Mouse (Mus musculus): ENCODE results near the gene Oog1. TPM values are rescaled to one million over a fixed set of nuclear protein-coding genes. Genes with fewer than 3 reads are reported as not detected.
"Not testable (repeated sequence)": the region's sequence is repeated elsewhere in the genome, so short reads cannot be mapped to it uniquely, and the experiment has no call there.

Gene Oog1
- not detected for total RNA-seq (2021)

GRCm38 (mm10) chr12:87602388-87602787, at the start of gene Oog1:
TSS of gene Oog1 (plus strand) at chr12:87602688.
- DNase-seq; intact Hi-C loops (cut with DNase I): not testable (repeated sequence)

- intact Hi-C loops (cut with DNase I); DNase-seq: not testable (repeated sequence)
Measured at GRCm38 (mm10) chr12:87601388-87601787, 1.1 kb upstream of the Oog1 start.

GRCm38 (mm10) chr12:87618569-87618968, 16.1 kb downstream of the Oog1 start, which contains the start of gene Gm4027:
TSS of gene Gm4027 (plus strand) at chr12:87618869.
- DNase-seq; intact Hi-C loops (cut with DNase I): not testable (repeated sequence)

- DNase-seq; intact Hi-C loops (cut with DNase I): not testable (repeated sequence)
Measured at GRCm38 (mm10) chr12:87644520-87644919, 42.0 kb downstream of the Oog1 start, which contains the start of gene Gm16381. TSS of gene Gm16381 (minus strand) at chr12:87644620.

GRCm38 (mm10) chr12:87652916-87653703, 50.6 kb downstream of the Oog1 start:
- DNase-seq; intact Hi-C loops (cut with DNase I): not testable (repeated sequence)

Other genes starting within 250 kb of the Oog1 start
- 10 to 100 TPM; 27.2 to 28.8 TPM for gene Sptlc2, start 214.3 kb upstream of the Oog1 start, total RNA-seq (2021)
- 100 to 1,000 TPM; 161 to 175 TPM for gene Slirp, start 158.8 kb upstream of the Oog1 start, total RNA-seq (2021)
- gene Alkbh1, start 158.7 kb upstream of the Oog1 start, total RNA-seq (2021) = 10 to 100 TPM in 1 of 2 experiments, 1 to 10 TPM in 1; 9.8 to 11.3 TPM
- gene Snw1, start 130.4 kb upstream of the Oog1 start, total RNA-seq (2021) = 10 to 100 TPM; 48.1 to 52.9 TPM
- gene Gm5788, start 108.0 kb upstream of the Oog1 start, total RNA-seq (2021) = not detected
- not detected for gene Gm8300, start 88.4 kb upstream of the Oog1 start, total RNA-seq (2021)
- not detected for gene Gm4027, start 16.2 kb downstream of the Oog1 start, total RNA-seq (2021)
- gene Gm16381, start 41.9 kb downstream of the Oog1 start, total RNA-seq (2021) = not detected
- gene Gm21319, start 173.1 kb downstream of the Oog1 start, total RNA-seq (2021) = not detected
- not detected for gene Gm21936, start 192.8 kb downstream of the Oog1 start, total RNA-seq (2021)
- not detected for gene BB287469, start 213.9 kb downstream of the Oog1 start, total RNA-seq (2021)
- not detected for gene Gm2001, start 239.7 kb downstream of the Oog1 start, total RNA-seq (2021)

All from heart, postnatal 36 days (tissue).